Mouse (Mus musculus) lung, embryonic 14.5 days (tissue): ENCODE results near the gene Gpr108. TPM values are rescaled to one million over a fixed set of nuclear protein-coding genes. Genes with fewer than 3 reads are reported as not detected.

Source experiments
- ATAC-seq: fragments of 200-750 bp; cut with Nextera tagmentation; 2 replicates; pipeline ENCODE4 v1.8.0; 2017; ENCODE audit warnings: mild to moderate bottlenecking, moderate TSS enrichment, moderate library complexity; ENCODE audit not compliant: insufficient read depth
- DNase-seq: peaks from one replicate; pipeline ENCODE4 v3.0.0-alpha.2; 2015
- H3K27ac ChIP-seq: fragments of 300-500 bp; sonication (generic); 2 replicates; pipeline ENCODE4 v1.5.1; 2014; ENCODE audit warnings: low read depth, mild to moderate bottlenecking, moderate library complexity
- H3K27me3 ChIP-seq: fragments of 300-500 bp; sonication (generic); 2 replicates; pipeline ENCODE4 v1.6.1; 2014; ENCODE audit warnings: low read length, control low read depth; ENCODE audit not compliant: insufficient read depth
- H3K36me3 ChIP-seq: fragments of 300-500 bp; sonication (generic); 2 replicates; pipeline ENCODE4 v1.6.1; 2014; ENCODE audit warnings: control low read depth; ENCODE audit not compliant: insufficient read depth
- H3K4me1 ChIP-seq: fragments of 300-500 bp; sonication (generic); 2 replicates; pipeline ENCODE4 v1.6.1; 2014; ENCODE audit warnings: antibody characterized with exemption, control low read depth; ENCODE audit not compliant: insufficient read depth
- H3K4me2 ChIP-seq: fragments of 300-500 bp; sonication (generic); 2 replicates; pipeline ENCODE4 v1.6.1; 2014; ENCODE audit warnings: mild to moderate bottlenecking
- H3K4me3 ChIP-seq: fragments of 300-500 bp; sonication (generic); 2 replicates; pipeline ENCODE4 v1.5.1; 2014; ENCODE audit warnings: low read depth, low read length
- H3K9ac ChIP-seq: fragments of 300-500 bp; sonication (generic); 2 replicates; pipeline ENCODE4 v1.6.1; 2014
- H3K9me3 ChIP-seq: fragments of 300-500 bp; sonication (generic); 2 replicates; pipeline ENCODE4 v1.6.1; 2016; ENCODE audit warnings: low read depth, low read length, control low read depth
- CTCF ChIP-seq: IDR thresholded peaks from 2 replicates; pipeline ENCODE4 v1.5.1; 2016; ENCODE audit warnings: antibody characterized with exemption, low read depth
- WGBS: fragments of 180-500 bp; shearing (Covaris S2); extraction: QIAGEN DNeasy Blood & Tissue Kit; methylation state at CpG from one replicate; pipeline ENCODE4 v1.1.7; 2014; 5-methylcytosine and 5-hydroxymethylcytosine counted together
- polyA plus RNA-seq: library from polyadenylated mRNA; unstranded; fragments of >200 nt; fragmentation: Nextera tagmentation; extraction: Ambion mirVana; gene quantifications from 2 replicates; pipeline ENCODE4 v1.2.1, GENCODE M21; 2014

The Gpr108 gene
- polyA plus RNA-seq, 1 experiment from 2014 or later = 30.8 TPM

- TF ChIP-seq CTCF = no peak
- ATAC-seq = no peak
- Histone ChIP-seq H3K27ac (no peak overlapping the region), H3K4me1 (no peaks in the 10 kb centered on the region), H3K27me3 (no peaks in the 10 kb centered on the region), H3K9me3 (no peaks in the 10 kb centered on the region), H3K4me2 (no peak overlapping the region), H3K4me3 (no peak overlapping the region), H3K9ac (no peak overlapping the region), H3K36me3 (no peaks in the 10 kb centered on the region)
- WGBS = 74% methylated on average over 3 of the region's 3 CpGs
- no peak for DNase-seq
These were observed 40.3 kb downstream of the Gpr108 start for GRCm38 (mm10) chr17:57207938-57208337.

GRCm38 (mm10) chr17:57201841-57202724 lies 46.2 kb downstream of the Gpr108 start:
- Histone ChIP-seq H3K27ac (no peak overlapping the region), H3K4me3 (no peak overlapping the region), H3K27me3 (no peaks in the 10 kb centered on the region), H3K36me3 (no peaks in the 10 kb centered on the region), H3K4me2 (no peak overlapping the region), H3K9ac (no peak overlapping the region), H3K4me1 (no peaks in the 10 kb centered on the region), H3K9me3 (no peaks in the 10 kb centered on the region)
- no peak for TF ChIP-seq CTCF
- no peak for ATAC-seq
- WGBS = 77% methylated on average over 10 of the region's 10 CpGs
- no peak for DNase-seq

GRCm38 (mm10) chr17:57198252-57198651 lies 50.0 kb downstream of the Gpr108 start:
- TF ChIP-seq CTCF = no peak
- no peaks in the 10 kb centered on the region for H3K4me1 ChIP-seq
- H3K4me3 ChIP-seq = no peak overlapping the region
- no peak overlapping the region for H3K27ac ChIP-seq
- whole genome bisulfite sequencing = 77% methylated on average over 3 of the region's 3 CpGs
- ATAC-seq (no peak), DNase-seq (no peak)
- H3K9me3 ChIP-seq = no peaks in the 10 kb centered on the region
- H3K9ac ChIP-seq = no peak overlapping the region
- H3K36me3 ChIP-seq = no peaks in the 10 kb centered on the region
- no peak overlapping the region for H3K4me2 ChIP-seq
- H3K27me3 ChIP-seq = no peaks in the 10 kb centered on the region

- Histone ChIP-seq H3K4me3 (no peak overlapping the region), H3K4me2 (no peak overlapping the region), H3K36me3 (no peaks in the 10 kb centered on the region), H3K4me1 (no peaks in the 10 kb centered on the region), H3K9ac (no peak overlapping the region), H3K27me3 (no peaks in the 10 kb centered on the region), H3K9me3 (no peaks in the 10 kb centered on the region), H3K27ac (no peak overlapping the region)
- WGBS = 75% methylated on average over 8 of the region's 8 CpGs
- DNase-seq = no peak
- TF ChIP-seq CTCF = no peak
- ATAC-seq = no peak
These were observed 52.8 kb downstream of the Gpr108 start for GRCm38 (mm10) chr17:57195326-57196010.

- H3K4me3 ChIP-seq = no peak overlapping the region
- DNase-seq (no peak), ATAC-seq (no peak)
- no peaks in the 10 kb centered on the region for H3K27me3 ChIP-seq
- no peaks in the 10 kb centered on the region for H3K9me3 ChIP-seq
- no peaks in the 10 kb centered on the region for H3K4me1 ChIP-seq
- no peak overlapping the region for H3K27ac ChIP-seq
- no peak overlapping the region for H3K9ac ChIP-seq
- no peaks in the 10 kb centered on the region for H3K36me3 ChIP-seq
- H3K4me2 ChIP-seq = no peak overlapping the region
- WGBS = 84% methylated on average over 3 of the region's 3 CpGs
- no peak for TF ChIP-seq CTCF
These were observed 53.5 kb downstream of the Gpr108 start for GRCm38 (mm10) chr17:57194771-57195170.

GRCm38 (mm10) chr17:57194041-57194507 lies 54.2 kb downstream of the Gpr108 start, which contains the start of gene Tnfsf14:
Gene Tnfsf14 (minus strand): TSS chr17:57194177.
- TF ChIP-seq CTCF = no peak
- Histone ChIP-seq H3K9me3 (no peaks in the 10 kb centered on the region), H3K27ac (no peak within 1 kb of the TSS), H3K4me3 (no peak within 1 kb of the TSS), H3K4me2 (no peak within 1 kb of the TSS), H3K36me3 (no peaks in the 10 kb centered on the region), H3K4me1 (no peaks in the 10 kb centered on the region), H3K9ac (no peak within 1 kb of the TSS), H3K27me3 (no peaks in the 10 kb centered on the region)
- DNase-seq (peak; percentile 6), ATAC-seq (no peak)
- 65% methylated on average over 11 of the region's 11 CpGs for WGBS

- Histone ChIP-seq H3K9me3 (no peaks in the 10 kb centered on the region), H3K4me1 (no peaks in the 10 kb centered on the region), H3K4me3 (no peak overlapping the region), H3K4me2 (no peak overlapping the region), H3K27me3 (no peaks in the 10 kb centered on the region), H3K27ac (no peak overlapping the region), H3K9ac (no peak overlapping the region), H3K36me3 (no peaks in the 10 kb centered on the region)
- no peak for DNase-seq
- no peak for ATAC-seq
- 53% methylated on average over 12 of the region's 12 CpGs for WGBS
- TF ChIP-seq CTCF = no peak
These were observed 59.6 kb downstream of the Gpr108 start for GRCm38 (mm10) chr17:57188510-57189192.
